Mouse (Mus musculus) gastrocnemius, adult 8-10 months (tissue): Measurements from ENCODE around the gene Tmem170. TPM values are rescaled to one million over a fixed set of nuclear protein-coding genes. Genes with fewer than 3 reads are reported as not detected.
A peak's percentile ranks its signal among the peaks of the same experiment; 100 is the strongest.
"Not testable (repeated sequence)": the region's sequence is repeated elsewhere in the genome, so short reads cannot be mapped to it uniquely, and the experiment has no call there.

Experiments used
- DNase-seq, 2 experiments: peaks; one replicate each; pipeline ENCODE4 v3.0.0; 2022; ENCODE audit warnings: low spot score in 2 of 2
- total RNA-seq, 4 experiments: library from RNA; stranded (reverse); gene quantifications; 2 replicates each; pipeline ENCODE4 v1.2.4; 2022

Tmem170 gene
- total RNA-seq, 4 experiments from 2014 or later: 1.9 to 2.2 (median 2.1) TPM

GRCm38 (mm10) chr8:111877711-111878110 lies 1.2 kb upstream of the Tmem170 start:
- no peak for DNase-seq

- no peak for DNase-seq
These were observed 792 bp downstream of the Tmem170 start for GRCm38 (mm10) chr8:111875758-111876157.

- no peak for DNase-seq
These were observed 5.3 kb downstream of the Tmem170 start for GRCm38 (mm10) chr8:111871278-111871677.

- DNase-seq: no peak
These were observed 6.2 kb downstream of the Tmem170 start for GRCm38 (mm10) chr8:111870379-111870778.

DNA sequence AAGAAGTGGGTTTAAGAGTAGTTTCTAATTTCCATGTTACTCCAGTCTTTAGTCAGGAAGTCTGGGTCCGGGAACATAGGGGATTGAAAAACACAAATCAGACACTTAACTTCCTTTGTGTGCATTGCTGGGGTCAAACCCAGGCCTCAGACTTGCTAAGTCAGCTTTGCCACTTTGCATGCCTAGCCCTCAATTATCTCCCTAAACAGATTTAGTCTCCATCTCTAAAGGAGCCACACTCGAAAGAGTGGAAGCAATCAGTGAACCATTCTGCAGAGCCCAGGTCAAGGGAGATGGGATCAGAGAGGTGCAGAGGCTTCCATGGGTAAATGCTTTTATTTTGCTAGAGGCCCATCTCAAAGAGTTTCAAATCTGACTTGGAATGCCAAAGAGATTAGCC lies 7.9 kb downstream of the Tmem170 start:
- no peak for DNase-seq

DNA sequence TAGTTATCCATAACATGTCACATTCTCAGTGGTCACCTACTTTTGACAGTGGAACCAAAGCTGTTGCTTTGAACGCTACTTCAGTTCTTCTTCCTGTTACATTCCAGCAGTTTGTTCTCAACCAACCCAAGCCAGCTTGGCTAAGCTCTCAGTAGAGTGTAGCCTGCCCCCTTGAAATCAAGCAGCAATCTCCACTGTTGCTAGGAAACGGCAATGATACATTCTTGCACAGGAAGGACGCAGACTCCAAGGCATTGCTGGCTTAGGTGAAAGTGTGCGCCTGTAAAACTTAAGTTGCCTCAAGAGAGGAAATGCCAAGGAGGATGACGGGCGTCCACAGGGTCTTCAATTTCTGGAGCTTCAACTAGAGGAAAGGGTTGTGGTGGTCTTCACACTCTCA lies 10.7 kb downstream of the Tmem170 start:
- DNase-seq: no peak

- DNase-seq: no peak
These were observed 11.3 kb downstream of the Tmem170 start for GRCm38 (mm10) chr8:111865130-111865852.

GRCm38 (mm10) chr8:111864648-111865047 lies 11.9 kb downstream of the Tmem170 start:
- no peak for DNase-seq

DNA sequence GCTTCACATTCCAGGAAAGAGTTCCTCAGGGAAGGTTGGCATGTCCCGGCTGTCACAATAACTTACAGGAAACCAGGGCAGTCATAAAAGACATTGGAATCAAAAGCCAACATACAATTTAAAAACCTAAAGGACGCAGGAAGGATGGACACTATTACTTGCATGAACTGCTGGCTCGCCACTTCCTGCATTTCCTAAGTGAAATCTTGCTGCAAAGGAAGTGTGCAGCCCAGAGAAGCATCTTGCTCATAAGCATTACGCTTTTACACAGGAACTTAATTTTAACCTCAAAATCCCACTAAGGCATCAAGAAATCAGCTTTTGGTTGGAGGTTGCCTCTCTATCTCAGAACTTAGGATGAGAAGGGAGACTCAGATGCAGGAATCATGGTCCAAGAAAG lies 13.3 kb downstream of the Tmem170 start:
- no peak for DNase-seq

GRCm38 (mm10) chr8:111855977-111856376 lies 20.6 kb downstream of the Tmem170 start:
- DNase-seq: no peak

DNA sequence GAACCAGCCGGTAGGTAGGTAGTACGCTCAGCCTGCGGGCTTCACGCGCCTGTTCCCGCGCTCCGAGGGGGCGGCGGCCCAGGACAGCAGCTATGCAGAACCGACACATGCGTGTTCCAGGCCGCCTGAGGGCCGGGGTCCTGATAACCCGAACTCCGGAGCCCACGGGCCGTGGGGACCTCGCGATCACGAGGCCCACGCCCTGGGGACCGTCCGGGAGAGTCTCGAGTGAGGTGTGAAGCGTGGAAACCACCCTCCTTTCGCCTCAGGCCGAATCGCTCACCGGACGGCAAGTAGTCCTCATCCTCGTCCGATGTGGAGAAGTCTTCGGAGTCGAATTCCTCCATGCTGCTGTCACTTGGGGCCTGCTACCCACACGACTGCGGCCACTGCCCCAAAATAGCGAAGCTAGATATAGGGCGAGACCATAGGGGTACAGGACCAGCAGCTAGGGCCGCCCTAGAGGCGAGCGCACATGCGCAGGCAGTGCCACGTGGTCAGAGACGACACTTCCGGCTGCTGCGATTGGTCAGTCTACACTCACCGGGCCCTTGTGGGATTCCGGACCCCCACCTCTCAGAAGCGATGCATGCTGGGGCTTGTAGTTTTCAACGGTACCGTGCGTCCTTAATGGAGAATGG lies 22.6 kb downstream of the Tmem170 start, which contains the start of gene Cfdp1:
Gene Cfdp1 (minus strand): TSS at position 431 of the 641 bp plus-strand sequence.
- DNase-seq: peak; percentile 90 to 92

DNA sequence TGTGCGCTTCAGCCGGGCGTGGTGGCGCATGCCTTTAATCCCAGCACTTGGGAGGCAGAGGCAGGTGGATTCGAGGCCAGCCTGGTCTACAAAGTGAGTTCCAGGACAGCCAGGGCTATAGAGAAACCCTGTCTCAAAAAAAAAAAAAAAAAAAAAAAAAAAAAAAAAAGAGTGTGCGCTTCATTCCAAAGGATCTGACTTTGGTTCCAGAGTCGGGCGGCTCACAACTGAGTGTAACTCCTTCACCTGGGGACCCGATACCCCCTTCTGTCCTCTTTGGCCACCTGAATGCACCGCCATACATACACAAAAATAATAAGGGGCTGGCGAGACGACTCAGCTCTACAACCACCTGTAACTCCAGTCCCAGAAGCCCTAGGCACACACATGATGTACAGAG lies 23.3 kb downstream of the Tmem170 start:
- not testable (repeated sequence) for DNase-seq

DNA sequence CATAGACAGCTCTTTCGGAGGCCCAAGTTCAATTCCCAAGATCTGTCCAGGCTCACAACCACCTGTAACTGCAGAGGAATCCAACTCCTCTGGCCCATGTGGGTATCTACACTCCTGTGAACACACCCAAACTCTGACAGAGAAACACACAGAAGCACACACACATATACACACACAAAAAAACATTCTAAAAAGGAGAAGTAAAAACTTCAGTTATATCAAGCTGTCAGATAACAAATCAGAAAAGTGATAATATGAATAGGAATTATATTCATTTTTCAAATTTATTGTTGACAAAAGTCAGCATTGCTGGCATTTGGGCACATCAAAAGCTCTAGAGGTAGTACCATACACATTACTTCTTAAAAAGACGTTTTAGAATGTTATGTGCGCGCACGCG lies 29.8 kb downstream of the Tmem170 start:
- DNase-seq: no peak

GRCm38 (mm10) chr8:111835540-111835939 lies 41.0 kb downstream of the Tmem170 start:
- no peak for DNase-seq

GRCm38 (mm10) chr8:111834011-111834410 lies 42.5 kb downstream of the Tmem170 start:
- DNase-seq: no peak

DNA sequence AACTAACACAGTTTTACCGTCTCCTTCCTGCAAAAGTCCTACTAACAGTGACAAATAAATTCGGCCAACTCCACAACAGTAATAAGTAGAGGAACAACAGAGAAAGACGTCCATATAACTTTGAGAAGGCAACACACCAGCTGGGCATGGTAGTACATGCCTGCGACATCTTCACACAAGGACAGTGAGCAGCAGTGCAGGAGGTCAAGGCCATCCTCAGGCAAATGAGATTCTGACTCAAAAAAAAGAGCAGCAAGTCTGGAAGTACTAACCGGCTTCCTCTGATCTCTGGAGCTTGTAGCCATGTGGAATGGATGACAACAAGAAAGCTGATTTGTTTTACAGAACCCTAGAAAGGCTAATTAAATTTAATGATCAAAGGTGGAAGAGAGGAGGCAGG lies 43.6 kb downstream of the Tmem170 start:
- no peak for DNase-seq

DNA sequence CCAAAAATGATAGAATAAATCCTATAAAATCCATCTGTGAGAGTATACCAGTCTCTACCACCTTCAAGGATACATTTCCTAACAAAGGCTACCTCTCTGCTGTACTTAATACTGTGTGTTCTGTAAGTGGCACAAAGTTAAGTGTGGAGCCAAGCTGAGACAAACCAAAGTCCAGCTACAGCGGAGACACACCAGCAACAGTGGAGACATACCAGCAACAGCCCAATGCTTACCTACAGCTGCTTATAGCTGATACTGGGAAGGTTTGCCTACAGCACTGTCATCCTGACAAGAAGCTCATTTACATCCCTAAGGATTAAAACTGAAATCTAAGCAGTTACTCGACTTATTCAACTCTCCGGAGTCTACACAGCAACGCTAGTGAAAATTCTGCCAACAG lies 44.6 kb downstream of the Tmem170 start:
- DNase-seq: no peak

GRCm38 (mm10) chr8:111828595-111828994 lies 48.0 kb downstream of the Tmem170 start:
- DNase-seq: no peak

GRCm38 (mm10) chr8:111825219-111825618 lies 51.3 kb downstream of the Tmem170 start:
- DNase-seq: no peak

DNA sequence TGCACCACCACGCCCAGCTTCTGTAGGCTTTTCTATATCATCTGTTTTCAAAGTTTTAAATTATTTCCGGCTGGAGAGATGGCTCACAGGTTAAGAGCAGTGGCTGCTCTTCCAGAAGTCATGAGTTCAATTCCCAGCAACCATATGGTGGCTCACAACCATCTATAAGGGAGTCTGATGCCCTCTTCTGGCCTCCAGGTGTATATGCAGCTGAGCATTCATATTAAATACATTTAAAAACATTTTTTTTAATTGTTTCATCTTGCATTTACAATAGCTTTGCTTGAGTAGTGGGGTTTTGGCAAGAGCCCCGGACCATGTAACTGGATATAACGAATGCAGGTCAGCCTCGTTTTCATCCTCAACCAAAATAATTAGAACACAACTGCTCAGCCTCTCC lies 52.2 kb downstream of the Tmem170 start:
- no peak for DNase-seq

DNA sequence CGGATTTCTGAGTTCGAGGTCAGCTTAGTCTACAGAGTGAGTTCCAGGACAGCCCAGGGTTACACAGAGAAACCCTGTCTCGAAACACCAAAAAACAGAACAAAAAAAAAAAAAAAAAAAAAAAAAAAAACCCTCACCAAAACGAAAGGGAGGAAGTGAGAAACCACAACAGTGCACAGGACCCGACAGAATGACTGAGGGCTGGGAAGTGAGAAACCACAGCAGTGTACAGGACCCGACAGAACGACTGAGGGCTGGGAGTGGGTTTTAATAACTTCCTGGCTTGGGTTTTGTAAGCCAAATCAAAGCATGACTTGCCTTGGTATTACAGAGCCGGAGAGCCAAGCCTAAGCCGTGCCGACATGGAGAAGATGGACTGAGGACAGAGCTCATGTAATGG lies 55.4 kb downstream of the Tmem170 start:
- DNase-seq: no peak

DNA sequence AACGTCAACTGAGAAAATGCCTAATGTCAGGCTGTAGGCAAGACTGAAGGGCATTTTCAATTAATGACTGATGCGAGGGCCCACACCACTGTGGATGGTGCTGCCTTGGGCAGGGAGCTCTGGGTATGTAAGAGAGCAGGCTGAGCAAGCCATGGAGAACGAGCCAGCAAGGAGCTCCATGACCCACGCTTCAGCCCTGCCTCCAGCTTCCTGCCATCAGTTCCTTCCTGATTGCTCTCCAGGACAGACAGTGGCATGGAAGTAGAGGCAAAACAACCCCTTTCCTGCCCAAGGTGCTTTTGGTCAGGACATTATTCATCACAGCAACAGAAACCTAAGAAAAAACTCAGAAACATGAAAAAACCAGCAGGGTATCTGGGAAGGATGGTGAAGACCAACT lies 55.9 kb downstream of the Tmem170 start:
- DNase-seq: no peak

DNA sequence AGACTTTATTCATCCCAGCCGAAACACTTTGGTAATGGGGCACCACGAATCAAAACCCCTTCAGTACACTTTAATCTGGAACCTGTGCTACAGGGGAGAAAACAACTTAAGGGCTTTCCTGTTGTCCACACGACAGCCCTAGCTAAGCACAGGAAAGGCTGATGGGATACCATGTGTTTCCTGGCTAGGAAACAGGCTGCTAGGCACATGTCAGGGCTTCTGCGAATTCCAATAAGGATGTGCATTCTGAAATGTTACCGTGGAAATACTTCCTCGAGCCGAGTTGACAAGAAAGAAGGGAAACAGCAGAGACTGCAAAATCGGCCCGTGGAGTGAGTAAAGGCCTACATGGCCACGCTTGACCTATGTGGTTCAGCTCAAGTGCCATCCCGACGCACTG lies 56.5 kb downstream of the Tmem170 start:
- DNase-seq: no peak
